Mouse (Mus musculus) retina, adult 2 months (tissue): ENCODE measurements at regions not wholly inside any gene's neighbourhood (a gene's known extent, or its start where the extent isn't known, plus 50 kb on each side); places are given as distances from the start of the nearest gene placed in this dataset.

Experiments used
- DNase-seq: peaks from one replicate; pipeline ENCODE4 v3.0.0-alpha.2; 2012; ENCODE audit warnings: low read depth, low spot score

GRCm38 (mm10) chr12:29118336-29118735 is 366.7 kb downstream of the Eipr1 start:
- no peak for DNase-seq

GRCm38 (mm10) chr12:29121159-29121558 is 369.6 kb downstream of the Eipr1 start:
- DNase-seq, result no peak

- DNase-seq, result no peak
These were observed 371.3 kb downstream of the Eipr1 start for GRCm38 (mm10) chr12:29122931-29123330.

- no peak for DNase-seq
These were observed 372.6 kb downstream of the Eipr1 start for GRCm38 (mm10) chr12:29124079-29124668.

- no peak for DNase-seq
These were observed 377.2 kb downstream of the Eipr1 start for GRCm38 (mm10) chr12:29128844-29129243.

GRCm38 (mm10) chr12:29129331-29129730 is 377.7 kb downstream of the Eipr1 start:
- DNase-seq, result no peak

GRCm38 (mm10) chr12:29134326-29134725 is 382.7 kb downstream of the Eipr1 start:
- no peak for DNase-seq

GRCm38 (mm10) chr12:29136850-29137268 is 385.3 kb downstream of the Eipr1 start:
- peak; percentile 61 for DNase-seq

GRCm38 (mm10) chr12:29137455-29137854 is 385.9 kb downstream of the Eipr1 start:
- no peak for DNase-seq

- no peak for DNase-seq
These were observed 387.6 kb upstream of the Myt1l start for GRCm38 (mm10) chr12:29140576-29140975.

GRCm38 (mm10) chr12:29141132-29141531 is 387.1 kb upstream of the Myt1l start:
- DNase-seq, result no peak

GRCm38 (mm10) chr12:29141855-29142254 is 386.3 kb upstream of the Myt1l start:
- no peak for DNase-seq

- no peak for DNase-seq
These were observed 384.9 kb upstream of the Myt1l start for GRCm38 (mm10) chr12:29143297-29143696.

- DNase-seq, result no peak
These were observed 367.3 kb upstream of the Myt1l start for GRCm38 (mm10) chr12:29160920-29161319.

GRCm38 (mm10) chr12:29161546-29161945 is 366.6 kb upstream of the Myt1l start:
- DNase-seq, result no peak

- DNase-seq, result no peak
These were observed 363.5 kb upstream of the Myt1l start for GRCm38 (mm10) chr12:29164701-29165100.

GRCm38 (mm10) chr12:29166316-29166715 is 361.9 kb upstream of the Myt1l start:
- no peak for DNase-seq

- DNase-seq, result no peak
These were observed 360.3 kb upstream of the Myt1l start for GRCm38 (mm10) chr12:29167922-29168321.

GRCm38 (mm10) chr12:29175698-29176440 is 352.3 kb upstream of the Myt1l start:
- DNase-seq, result no peak

GRCm38 (mm10) chr12:29177145-29177544 is 351.0 kb upstream of the Myt1l start:
- no peak for DNase-seq

- DNase-seq, result no peak
These were observed 349.9 kb upstream of the Myt1l start for GRCm38 (mm10) chr12:29178168-29178895.

GRCm38 (mm10) chr12:29179405-29179804 is 348.8 kb upstream of the Myt1l start:
- DNase-seq, result no peak

GRCm38 (mm10) chr12:29180576-29180975 is 347.6 kb upstream of the Myt1l start:
- no peak for DNase-seq
